Mouse (Mus musculus): ENCODE measurements around the gene Pitpnc1.
A peak's percentile ranks its signal among the peaks of the same experiment; 100 is the strongest.

DNA sequence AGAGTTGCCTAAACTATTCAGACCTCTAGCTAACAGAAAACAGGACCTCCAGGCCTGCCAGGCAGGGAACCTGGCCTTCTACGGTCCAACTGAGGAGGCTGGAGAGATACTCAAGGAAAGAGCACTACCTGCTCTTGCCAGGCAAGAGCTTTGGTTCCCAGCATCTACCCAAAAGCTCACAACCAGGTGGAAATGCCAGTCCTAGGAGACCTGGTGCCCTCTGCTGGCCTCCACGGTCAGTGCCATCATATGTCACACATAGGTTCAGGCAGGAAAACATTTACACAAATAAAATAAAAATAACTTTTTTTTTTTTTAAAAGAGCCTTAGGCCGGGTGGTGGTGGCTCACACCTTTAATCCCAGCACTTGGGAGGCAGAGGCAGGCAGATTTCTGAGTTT lies 8.0 kb downstream of the Pitpnc1 start:
- peak; percentile 59; the same call in 1 of the 2 replicates for TF ChIP-seq CTCF (IDR thresholded peaks at IDR 0.05; ENCODE audit: borderline replicate concordance, control insufficient read depth, extremely low read depth, insufficient read depth, low read length, poor library complexity)
- no peak for TF ChIP-seq POLR2A (IDR thresholded peaks at IDR 0.05; ENCODE audit: control insufficient read depth, extremely low read depth, insufficient read depth, low read length, poor library complexity)

All from thymus, adult 2 months (tissue).